Comparison of ENCODE assay signal across 35 mouse cellular contexts in genomic region chr11:44393101-44393810, GRCm38 (mm10). TPM values are rescaled to one million over a fixed set of nuclear protein-coding genes. Genes with fewer than 3 reads are reported as not detected.
A peak's percentile ranks its signal among the peaks of the same experiment; 100 is the strongest.
DNase-seq lines count a peak whose midpoint lies in the region; ATAC-seq and TF ChIP-seq lines count a peak whose summit lies in the region.
"Had no signal": no experiment of that assay in that cellular context is flagged by ENCODE, and none has a peak within 500 bp of the region (broad histone marks: within the 10 kb centered on the region; RNA-seq: fewer than 3 reads in every experiment).

No protein-coding gene starts in this region.

- no peaks in the 10 kb centered on the region for H3K27me3 ChIP-seq in lung, embryonic 16.5 days (ENCODE audit: control insufficient read depth, insufficient read depth, low read depth, low read length)
- peaks cover 2% of the 10 kb centered on the region; the same call in 1 of the 2 replicates for H3K27me3 ChIP-seq in embryonic facial prominence, embryonic 10.5 days (replicated peaks; ENCODE audit: low read depth, poor library complexity, severe bottlenecking)
- H3K27me3 ChIP-seq: forebrain, embryonic 13.5 days; midbrain, embryonic 12.5 days; neural tube, embryonic 12.5 days had no signal

- no peaks in the 10 kb centered on the region for H3K36me3 ChIP-seq in lung, embryonic 16.5 days (ENCODE audit: control insufficient read depth, insufficient read depth, low read length)
- no peaks in the 10 kb centered on the region for H3K36me3 ChIP-seq in embryonic facial prominence, embryonic 10.5 days (replicated peaks)
- H3K36me3 ChIP-seq: liver, embryonic 12.5 days; midbrain, embryonic 12.5 days; neural tube, embryonic 12.5 days had no signal

- 48% methylated on average over 8 of the region's 8 CpGs for WGBS in lung, embryonic 16.5 days
- 68% methylated on average over 8 of the region's 8 CpGs for WGBS in embryonic facial prominence, embryonic 10.5 days

- TF ChIP-seq CTCF in gastrocnemius, adult 2 months (IDR thresholded peaks at IDR 0.05), result no peak

- peak; percentile 23 for DNase-seq in embryo, embryonic 10.5 days (ENCODE audit: low spot score)
- DNase-seq in embryo, embryonic 11 days, result no peak
- no peak for DNase-seq in lung, postnatal 25 days (ENCODE audit: low spot score)
- DNase-seq in lung, postnatal 10 days, result peak; percentile 44
- DNase-seq in gastrocnemius, adult 2 months, result no peak
- no peak for DNase-seq in embryonic facial prominence, embryonic 10.5 days (ENCODE audit: low spot score)
- no peak for DNase-seq in kidney, adult 18-20 months
- DNase-seq: adrenal gland, postnatal 10 days; cerebellum, adult 8-10 months; cerebellum, postnatal 36 days; gastrocnemius, postnatal 36 days; heart, adult 2 months; kidney, adult 2 months; kidney, postnatal 4 days; layer of hippocampus, postnatal 36 days; left cerebral cortex, postnatal 4 days; liver, postnatal 0 days; thymus, adult 2 months; thymus, postnatal 36 days had no signal

- no peak overlapping the region for H3K4me2 ChIP-seq in lung, embryonic 16.5 days (ENCODE audit: low read depth, low read length)
- H3K4me2 ChIP-seq: forebrain, embryonic 13.5 days; liver, embryonic 12.5 days; midbrain, embryonic 12.5 days; neural tube, embryonic 12.5 days had no signal

- no peak overlapping the region for H3K9ac ChIP-seq in lung, embryonic 16.5 days (ENCODE audit: low read length)
- H3K9ac ChIP-seq: forebrain, embryonic 13.5 days; liver, embryonic 12.5 days; liver, postnatal 0 days; midbrain, embryonic 12.5 days; neural tube, embryonic 12.5 days had no signal

- ATAC-seq in lung, embryonic 16.5 days (ENCODE audit: low read depth), result peak; percentile 85
- ATAC-seq: forebrain, embryonic 13.5 days; hindbrain, embryonic 16.5 days; liver, embryonic 12.5 days; liver, postnatal 0 days had no signal

- no peaks in the 10 kb centered on the region for H3K4me1 ChIP-seq in lung, embryonic 16.5 days (replicated peaks; ENCODE audit: control insufficient read depth, insufficient read depth, low read length)
- H3K4me1 ChIP-seq in embryonic facial prominence, embryonic 10.5 days, result peaks cover 9% of the 10 kb centered on the region
- H3K4me1 ChIP-seq: forebrain, embryonic 13.5 days; liver, embryonic 12.5 days; midbrain, embryonic 12.5 days; neural tube, embryonic 12.5 days had no signal

- no peaks in the 10 kb centered on the region for H3K9me3 ChIP-seq in lung, embryonic 16.5 days (ENCODE audit: control insufficient read depth, low read length)
- H3K9me3 ChIP-seq in embryonic facial prominence, embryonic 10.5 days, result no peaks in the 10 kb centered on the region
- H3K9me3 ChIP-seq: forebrain, embryonic 13.5 days; liver, embryonic 12.5 days; midbrain, embryonic 12.5 days; neural tube, embryonic 12.5 days had no signal

- intact Hi-C loops in gastrocnemius, adult 2 months (cut with DNase I), result no loop called here

- H3K27ac ChIP-seq in lung, embryonic 16.5 days (ENCODE audit: low read length), result no peak overlapping the region
- H3K27ac ChIP-seq in gastrocnemius, adult 2 months, result no peak overlapping the region
- no peak overlapping the region for H3K27ac ChIP-seq in embryonic facial prominence, embryonic 10.5 days (replicated peaks)
- H3K27ac ChIP-seq: forebrain, embryonic 13.5 days; heart, adult 2 months; liver, embryonic 12.5 days; midbrain, embryonic 12.5 days; neural tube, embryonic 12.5 days had no signal

- H3K4me3 ChIP-seq in lung, embryonic 16.5 days (ENCODE audit: low read length), result no peak overlapping the region
- no peak overlapping the region for H3K4me3 ChIP-seq in gastrocnemius, adult 2 months
- H3K4me3 ChIP-seq in embryonic facial prominence, embryonic 10.5 days, result no peak overlapping the region
- H3K4me3 ChIP-seq: forebrain, embryonic 13.5 days; heart, adult 2 months; liver, embryonic 12.5 days; midbrain, embryonic 12.5 days; myocyte; neural tube, embryonic 12.5 days had no signal

RNA-seq across cellular contexts. Expression of gene Il12b, which starts 6.6 kb away (rescaled TPM):
- polyA plus RNA-seq in lung, embryonic 16.5 days (2015; fragmentation: Nextera tagmentation; extraction: Ambion mirVana), result not detected in 2 replicates
- total RNA-seq in gastrocnemius, adult 2 months (2021), result not detected
- not detected in 2 replicates for polyA plus RNA-seq in embryonic facial prominence, embryonic 10.5 days (2016; fragmentation: Nextera tagmentation; extraction: Ambion mirVana)
- total RNA-seq: adrenal gland, postnatal 10 days; gastrocnemius, adult 18-20 months; gastrocnemius, postnatal 36 days; heart, adult 2 months; heart, postnatal 25 days; layer of hippocampus, adult 8-10 months; layer of hippocampus, postnatal 36 days; left cerebral cortex, postnatal 4 days; megakaryocyte, adult 5-6 weeks; midbrain, postnatal 0 days had no signal
- polyA plus RNA-seq: embryonic facial prominence, embryonic 11.5 days; forebrain, embryonic 13.5 days; heart, adult 2 months; heart, embryonic 14.5 days; hindbrain, embryonic 11.5 days; hindbrain, embryonic 16.5 days; intestine, embryonic 14.5 days; liver, postnatal 0 days; midbrain, embryonic 12.5 days; midbrain, postnatal 0 days; myocyte; neural tube, embryonic 12.5 days had no signal

Comparison
In these comparisons a context has a peak if more than half of its experiments do, and no peak if none do; other contexts are left out.
1. DNase-seq: peak in embryo, embryonic 10.5 days (single experiment) and lung, postnatal 10 days (single experiment); none in embryo, embryonic 11 days (single experiment), lung, postnatal 25 days (single experiment), gastrocnemius, adult 2 months (single experiment), embryonic facial prominence, embryonic 10.5 days (single experiment) and kidney, adult 18-20 months (single experiment).